8 mouse cellular contexts compared by ENCODE assay signal in genomic region chr15:89374340-89374739, GRCm38 (mm10). TPM values are rescaled to one million over a fixed set of nuclear protein-coding genes. Genes with fewer than 3 reads are reported as not detected.
A peak's percentile ranks its signal among the peaks of the same experiment; 100 is the strongest.
DNase-seq lines count a peak whose midpoint lies in the region; ATAC-seq and TF ChIP-seq lines count a peak whose summit lies in the region.

No protein-coding gene starts in this region.

- no peaks in the 10 kb centered on the region for H3K27me3 ChIP-seq in cerebellum, adult 2 months (ENCODE audit: control insufficient read depth, insufficient read depth, low read length)
- H3K27me3 ChIP-seq in megakaryocyte, embryonic 14.5 days (replicated peaks): peaks cover 24% of the 10 kb centered on the region
- peaks cover 42% of the 10 kb centered on the region for H3K27me3 ChIP-seq in limb, embryonic 13.5 days
- peaks cover 24% of the 10 kb centered on the region for H3K27me3 ChIP-seq in stomach, embryonic 14.5 days (ENCODE audit: control insufficient read depth, insufficient read depth, low read length)

- no peaks in the 10 kb centered on the region for H3K9me3 ChIP-seq in megakaryocyte, embryonic 14.5 days
- no peaks in the 10 kb centered on the region for H3K9me3 ChIP-seq in limb, embryonic 13.5 days
- H3K9me3 ChIP-seq in stomach, embryonic 14.5 days (ENCODE audit: control insufficient read depth, low read depth, low read length): no peaks in the 10 kb centered on the region

- no peak for TF ChIP-seq CTCF in cerebellum, adult 2 months (IDR thresholded peaks at IDR 0.05; ENCODE audit: borderline replicate concordance, insufficient read depth, low read depth, low read length)

- H3K27ac ChIP-seq in cerebellum, adult 2 months (ENCODE audit: insufficient read depth, low read length): peak overlapping the region; percentile 82
- peak overlapping the region; percentile 87; the same call in 1 of the 2 replicates for H3K27ac ChIP-seq in limb, embryonic 13.5 days
- H3K27ac ChIP-seq in stomach, embryonic 14.5 days (ENCODE audit: low read length): peak overlapping the region; percentile 83; the same call in 1 of the 2 replicates

- no peak for TF ChIP-seq POLR2A in cerebellum, adult 2 months (IDR thresholded peaks at IDR 0.05; ENCODE audit: borderline replicate concordance, insufficient read depth, low read length)

- WGBS in cerebellum, adult 2 months: 43% methylated on average over 9 of the region's 9 CpGs
- WGBS in limb, embryonic 13.5 days: 42% methylated on average over 9 of the region's 9 CpGs
- WGBS in stomach, embryonic 14.5 days: 45% methylated on average over 9 of the region's 9 CpGs

- H3K36me3 ChIP-seq in megakaryocyte, embryonic 14.5 days (replicated peaks; ENCODE audit: low read length): peaks cover 35% of the 10 kb centered on the region
- H3K36me3 ChIP-seq in limb, embryonic 13.5 days: peaks cover 35% of the 10 kb centered on the region
- peaks cover 28% of the 10 kb centered on the region for H3K36me3 ChIP-seq in stomach, embryonic 14.5 days (ENCODE audit: control insufficient read depth, insufficient read depth, low read length)

- no peak for ATAC-seq in megakaryocyte, adult 5-6 weeks (ENCODE audit: poor library complexity, severe bottlenecking)
- ATAC-seq in limb, embryonic 13.5 days (ENCODE audit: low FRiP score, low read depth): no peak
- no peak for ATAC-seq in stomach, embryonic 14.5 days (ENCODE audit: insufficient number of reproducible peaks, insufficient read depth, low FRiP score, low read depth)

- peak overlapping the region; percentile 84 for H3K9ac ChIP-seq in limb, embryonic 13.5 days
- peak overlapping the region; percentile 52; the same call in 1 of the 2 replicates for H3K9ac ChIP-seq in stomach, embryonic 14.5 days (replicated peaks; ENCODE audit: low read depth, low read length)

- peak overlapping the region; percentile 85 for H3K4me2 ChIP-seq in limb, embryonic 13.5 days (replicated peaks)
- peak overlapping the region; percentile 68 for H3K4me2 ChIP-seq in stomach, embryonic 14.5 days (replicated peaks; ENCODE audit: low read depth, low read length)

- H3K4me3 ChIP-seq in cerebellum, adult 2 months (replicated peaks; ENCODE audit: insufficient read depth, low read depth, low read length): peak overlapping the region; percentile 62
- peak overlapping the region; percentile 99 for H3K4me3 ChIP-seq in megakaryocyte, embryonic 14.5 days (replicated peaks)
- peak overlapping the region; percentile 66 for H3K4me3 ChIP-seq in limb, embryonic 13.5 days
- peak overlapping the region; percentile 58 for H3K4me3 ChIP-seq in stomach, embryonic 14.5 days (ENCODE audit: low read depth, low read length)

- no peak for DNase-seq in cerebellum, adult 2 months
- no peak for DNase-seq in cerebellum, postnatal 14 days
- no peak for DNase-seq in embryo, embryonic 10.5 days (ENCODE audit: low spot score)
- no peak for DNase-seq in adrenal gland, postnatal 10 days

- H3K4me1 ChIP-seq in cerebellum, adult 2 months (ENCODE audit: control insufficient read depth, insufficient read depth, low read length): peaks cover 28% of the 10 kb centered on the region
- H3K4me1 ChIP-seq in megakaryocyte, embryonic 14.5 days: peaks cover 71% of the 10 kb centered on the region
- peaks cover 40% of the 10 kb centered on the region for H3K4me1 ChIP-seq in limb, embryonic 13.5 days
- H3K4me1 ChIP-seq in stomach, embryonic 14.5 days (ENCODE audit: control insufficient read depth, insufficient read depth, low read length): peaks cover 13% of the 10 kb centered on the region; the same call in 1 of the 2 replicates

RNA-seq across cellular contexts. Expression of gene Sco2, which starts 0.7 kb away (rescaled TPM):
- 59.7 and 60.3 TPM in 2 replicates for polyA plus RNA-seq in cerebellum, adult 2 months (2012; rRNA removed)
- 47.2 and 56.7 TPM in 2 replicates for polyA plus RNA-seq in megakaryocyte, embryonic 14.5 days (2012; ENCODE audit: insufficient read depth, low replicate concordance)
- total RNA-seq in megakaryocyte, adult 5-6 weeks (2015): 7.3 and 10.4 TPM in 2 replicates
- 3.4 and 5.7 TPM in 2 replicates for total RNA-seq in megakaryocyte, adult 5-6 weeks (2017)
- polyA plus RNA-seq in limb, embryonic 13.5 days (2015; fragmentation: Nextera tagmentation; extraction: Ambion mirVana): 5.4 and 5.8 TPM in 2 replicates
- polyA plus RNA-seq in stomach, embryonic 14.5 days (2014; fragmentation: Nextera tagmentation; extraction: Ambion mirVana): 4.6 and 6.8 TPM in 2 replicates
- 10 to 100 TPM; 34.7 to 43.7 TPM for total RNA-seq in adrenal gland, postnatal 10 days (2021)

RNA-seq across cellular contexts. Expression of gene Tymp, which starts 2.5 kb away (rescaled TPM):
- 5.5 and 5.7 TPM in 2 replicates for polyA plus RNA-seq in cerebellum, adult 2 months (2012; rRNA removed)
- polyA plus RNA-seq in megakaryocyte, embryonic 14.5 days (2012; ENCODE audit: insufficient read depth, low replicate concordance): 0.41 and 6.8 TPM in 2 replicates
- not detected in 2 replicates for total RNA-seq in megakaryocyte, adult 5-6 weeks (2015)
- total RNA-seq in megakaryocyte, adult 5-6 weeks (2017): 0.07 and 0.12 TPM in 2 replicates
- 1.3 TPM in 2 replicates for polyA plus RNA-seq in limb, embryonic 13.5 days (2015; fragmentation: Nextera tagmentation; extraction: Ambion mirVana)
- 1.1 and 2.5 TPM in 2 replicates for polyA plus RNA-seq in stomach, embryonic 14.5 days (2014; fragmentation: Nextera tagmentation; extraction: Ambion mirVana)
- total RNA-seq in adrenal gland, postnatal 10 days (2021): 1 to 10 TPM; 3.4 to 9.8 TPM

RNA-seq across cellular contexts. Expression of gene Odf3b, which starts 4.7 kb away (rescaled TPM):
- polyA plus RNA-seq in cerebellum, adult 2 months (2012; rRNA removed): 18.3 and 24.4 TPM in 2 replicates
- 16.5 and 19.6 TPM in 2 replicates for polyA plus RNA-seq in megakaryocyte, embryonic 14.5 days (2012; ENCODE audit: insufficient read depth, low replicate concordance)
- total RNA-seq in megakaryocyte, adult 5-6 weeks (2015): not detected in 2 replicates
- total RNA-seq in megakaryocyte, adult 5-6 weeks (2017): not detected in 2 replicates
- polyA plus RNA-seq in limb, embryonic 13.5 days (2015; fragmentation: Nextera tagmentation; extraction: Ambion mirVana): 0.23 and 0.29 TPM in 2 replicates
- 0.80 and 1.3 TPM in 2 replicates for polyA plus RNA-seq in stomach, embryonic 14.5 days (2014; fragmentation: Nextera tagmentation; extraction: Ambion mirVana)
- total RNA-seq in adrenal gland, postnatal 10 days (2021): 1 to 10 TPM; 1.4 to 1.5 TPM

RNA-seq across cellular contexts. Expression of gene Klhdc7b, which starts 10.4 kb away (rescaled TPM):
- 2.6 and 2.9 TPM in 2 replicates for polyA plus RNA-seq in cerebellum, adult 2 months (2012; rRNA removed)
- polyA plus RNA-seq in megakaryocyte, embryonic 14.5 days (2012; ENCODE audit: insufficient read depth, low replicate concordance): 0.07 TPM in 1 of 2 replicates, not detected in the other
- not detected in 2 replicates for total RNA-seq in megakaryocyte, adult 5-6 weeks (2015)
- not detected in 2 replicates for total RNA-seq in megakaryocyte, adult 5-6 weeks (2017)
- polyA plus RNA-seq in limb, embryonic 13.5 days (2015; fragmentation: Nextera tagmentation; extraction: Ambion mirVana): 0.05 TPM in 1 of 2 replicates, not detected in the other
- 0.06 TPM in 1 of 2 replicates, not detected in the other for polyA plus RNA-seq in stomach, embryonic 14.5 days (2014; fragmentation: Nextera tagmentation; extraction: Ambion mirVana)
- total RNA-seq in adrenal gland, postnatal 10 days (2021): under 1 TPM in 1 of 2 experiments, not detected in 1; 0.06 TPM

RNA-seq across cellular contexts. Expression of gene Ncaph2, which starts 18.8 kb away (rescaled TPM):
- polyA plus RNA-seq in cerebellum, adult 2 months (2012; rRNA removed): 134 and 137 TPM in 2 replicates
- polyA plus RNA-seq in megakaryocyte, embryonic 14.5 days (2012; ENCODE audit: insufficient read depth, low replicate concordance): 21.9 and 44.6 TPM in 2 replicates
- 89.5 and 98.1 TPM in 2 replicates for total RNA-seq in megakaryocyte, adult 5-6 weeks (2015)
- total RNA-seq in megakaryocyte, adult 5-6 weeks (2017): 86.6 and 92.0 TPM in 2 replicates
- 146 and 162 TPM in 2 replicates for polyA plus RNA-seq in limb, embryonic 13.5 days (2015; fragmentation: Nextera tagmentation; extraction: Ambion mirVana)
- 148 and 159 TPM in 2 replicates for polyA plus RNA-seq in stomach, embryonic 14.5 days (2014; fragmentation: Nextera tagmentation; extraction: Ambion mirVana)
- 100 to 1,000 TPM in 1 of 2 experiments, 10 to 100 TPM in 1; 89.2 to 103 TPM for total RNA-seq in adrenal gland, postnatal 10 days (2021)
